Mouse (Mus musculus) neural tube, embryonic 13.5 days (tissue): ENCODE measurements around the gene Pde2a. TPM values are rescaled to one million over a fixed set of nuclear protein-coding genes. Genes with fewer than 3 reads are reported as not detected.

Source experiments
- microRNA counts: library from miRNA; unstranded; fragments of <30 nt; microRNA quantifications from one replicate; lab custom pipeline; 2016
- microRNA-seq: library from miRNA; unstranded; fragments of <30 nt; microRNA quantifications from one replicate; pipeline ENCODE4, GENCODE M21; 2016
- polyA plus RNA-seq: library from polyadenylated mRNA; unstranded; fragments of >200 nt; fragmentation: Nextera tagmentation; extraction: Ambion mirVana; gene quantifications from 2 replicates; pipeline ENCODE4 v1.2.1, GENCODE M21; 2015

Pde2a gene
- polyA plus RNA-seq, 1 experiment from 2014 or later = 43.6 TPM

MicroRNAs encoded within 50 kb of the gene (microRNA counts, 519-probe panel; counts per million panel counts)
- not detected for microRNA mmu-miR-139-3p (lab: Ali Mortazavi, UCI)
- microRNA mmu-miR-139-5p (lab: Ali Mortazavi, UCI) = 2,711 counts per million, percentile 29 among the panel's probes with 10 or more counts

Small RNA genes within 50 kb of the gene (microRNA-seq; reads per million reads assigned to microRNA genes)
- 3,856 reads per million, percentile 91 among the genes with 10 or more reads in this experiment for gene Mir139

Other genes starting within 250 kb of the Pde2a start
- 16.5 and 17.7 TPM in 2 replicates for gene Atg16l2, start 119.4 kb upstream of the Pde2a start, polyA plus RNA-seq
- gene Stard10, start 104.6 kb upstream of the Pde2a start, polyA plus RNA-seq = 9.2 and 9.6 TPM in 2 replicates
- gene Arap1, start 73.6 kb upstream of the Pde2a start, polyA plus RNA-seq = 11.2 and 11.3 TPM in 2 replicates
- gene Gm45837, start 10.8 kb upstream of the Pde2a start, polyA plus RNA-seq = not detected in 2 replicates
- gene Art2b, start 163.9 kb downstream of the Pde2a start, polyA plus RNA-seq = not detected in 2 replicates
- gene Clpb, start 241.9 kb downstream of the Pde2a start, polyA plus RNA-seq = 30.4 and 33.8 TPM in 2 replicates